Mouse (Mus musculus) limb, embryonic 14.5 days (tissue): ENCODE results near the gene Ccdc181. TPM values are rescaled to one million over a fixed set of nuclear protein-coding genes. Genes with fewer than 3 reads are reported as not detected.

ENCODE experiments used
- ATAC-seq: fragments of 200-750 bp; cut with Nextera tagmentation; 2 replicates; pipeline ENCODE4 v1.8.0; 2017; ENCODE audit warnings: low read depth, moderate number of reproducible peaks, moderate TSS enrichment; ENCODE audit not compliant: low FRiP score
- DNase-seq: peaks from one replicate; pipeline ENCODE4 v3.0.0-alpha.2; 2015; ENCODE audit warnings: low spot score
- H3K27ac ChIP-seq: fragments of 300-500 bp; sonication (generic); replicated peaks from 2 replicates; pipeline ENCODE4 v1.5.1; 2014; ENCODE audit warnings: low read depth, mild to moderate bottlenecking, low read length, moderate library complexity, mixed read lengths
- H3K27me3 ChIP-seq: fragments of 300-500 bp; sonication (generic); 2 replicates; pipeline ENCODE4 v1.6.1; 2014; ENCODE audit warnings: low read length, mixed read lengths; ENCODE audit not compliant: control insufficient read depth, insufficient read depth
- H3K36me3 ChIP-seq: fragments of 300-500 bp; sonication (generic); 2 replicates; pipeline ENCODE4 v1.6.1; 2014; ENCODE audit warnings: mild to moderate bottlenecking, low read length, moderate library complexity, mixed read lengths; ENCODE audit not compliant: control insufficient read depth, insufficient read depth
- H3K4me1 ChIP-seq: fragments of 300-500 bp; sonication (generic); 2 replicates; pipeline ENCODE4 v1.6.1; 2014; ENCODE audit warnings: antibody characterized with exemption, low read length, mixed read lengths; ENCODE audit not compliant: control insufficient read depth, insufficient read depth
- H3K4me2 ChIP-seq: fragments of 300-500 bp; sonication (generic); replicated peaks from 2 replicates; pipeline ENCODE4 v1.6.1; 2014; ENCODE audit warnings: low read depth, mild to moderate bottlenecking, low read length, moderate library complexity; ENCODE audit not compliant: severe bottlenecking
- H3K4me3 ChIP-seq: fragments of 300-500 bp; sonication (generic); replicated peaks from 2 replicates; pipeline ENCODE4 v1.5.1; 2014; ENCODE audit warnings: low read length
- H3K9ac ChIP-seq: fragments of 300-500 bp; sonication (generic); 2 replicates; pipeline ENCODE4 v1.6.1; 2014; ENCODE audit warnings: mild to moderate bottlenecking, low read depth, low read length, moderate library complexity; ENCODE audit not compliant: severe bottlenecking
- H3K9me3 ChIP-seq: fragments of 300-500 bp; sonication (generic); 2 replicates; pipeline ENCODE4 v1.6.1; 2016; ENCODE audit warnings: low read length; ENCODE audit not compliant: control insufficient read depth
- POLR2A ChIP-seq: fragments of 200-500 bp; IDR thresholded peaks from 2 replicates; pipeline ENCODE4 v1.8.0; 2012; ENCODE audit warnings: inconsistent platforms, mild to moderate bottlenecking, moderate library complexity, borderline replicate concordance; ENCODE audit not compliant: insufficient read depth, insufficient read length; ENCODE audit errors: extremely low read depth
- WGBS: fragments of 180-500 bp; shearing (Covaris S2); extraction: QIAGEN DNeasy Blood & Tissue Kit; methylation state at CpG from one replicate; pipeline ENCODE4 v1.1.7; 2014; 5-methylcytosine and 5-hydroxymethylcytosine counted together
- polyA plus RNA-seq, 2 experiments: library from polyadenylated mRNA; depleted of rRNA in 1 of 2; stranded (reverse) in 1 of 2; unstranded in 1 of 2; fragments of >200 nt; fragmentation: Nextera tagmentation in 1 of 2; extraction: Ambion mirVana in 1 of 2; gene quantifications; 2 replicates each; pipeline versions ENCODE4 v1.2.1 to v1.2.3; 2012 to 2014

The Ccdc181 gene
- polyA plus RNA-seq, 2 experiments, result 4.1 to 5.9 TPM

DNA sequence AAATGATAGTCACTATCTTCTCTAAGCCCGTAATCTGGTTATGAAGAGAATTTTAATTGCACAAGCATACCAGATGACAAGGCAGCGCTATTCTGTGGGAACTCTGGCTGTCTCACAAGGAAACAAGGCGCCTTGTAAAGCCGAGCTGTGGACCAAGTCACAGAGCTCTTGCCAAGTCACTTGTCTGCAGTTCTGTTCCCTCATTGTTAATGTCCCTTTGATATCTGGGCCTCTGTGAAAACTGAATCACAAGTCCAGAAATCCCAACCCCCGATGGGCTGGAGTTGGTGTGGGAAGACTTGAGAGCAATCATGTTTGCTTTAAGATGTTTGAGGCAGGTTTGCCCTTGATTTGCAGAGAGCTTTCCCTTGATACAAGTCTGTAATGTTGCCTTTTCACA, 45.3 kb downstream of the Ccdc181 start:
- ATAC-seq, result no peak
- Histone ChIP-seq H3K27ac (no peak overlapping the region), H3K36me3 (peaks cover 3% of the 10 kb centered on the region; the same call in 1 of the 2 replicates), H3K4me1 (0 out of 2 replicates have a peak, but pooled peaks cover 2% of the 10 kb centered on the region), H3K9ac (no peak overlapping the region), H3K4me2 (no peak overlapping the region), H3K27me3 (no peaks in the 10 kb centered on the region), H3K9me3 (no peaks in the 10 kb centered on the region), H3K4me3 (no peak overlapping the region)
- WGBS, result 74% methylated on average over 5 of the region's 5 CpGs
- DNase-seq, result no peak
- TF ChIP-seq POLR2A, result no peak

DNA sequence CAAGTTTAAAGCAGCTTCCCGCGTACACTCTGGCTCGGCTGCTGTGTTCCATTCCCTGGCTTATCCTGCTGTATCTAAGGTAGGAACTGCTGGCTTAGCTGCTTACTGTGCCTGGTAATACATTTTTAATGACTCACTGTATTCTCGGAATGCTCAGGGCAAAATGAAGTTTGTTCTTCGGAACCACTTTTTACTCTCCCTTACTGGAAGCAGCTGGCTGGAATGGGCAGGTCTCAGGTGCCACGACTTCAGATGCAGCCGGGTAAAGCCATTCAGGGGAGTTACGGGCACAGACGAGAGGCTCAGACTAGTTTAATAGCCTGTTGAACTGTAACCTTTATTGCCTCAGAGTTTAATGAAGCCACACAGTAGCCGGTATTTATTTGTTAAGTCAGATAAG, 46.0 kb downstream of the Ccdc181 start:
- no peak overlapping the region for H3K4me2 ChIP-seq
- H3K4me3 ChIP-seq, result no peak overlapping the region
- 0 out of 2 replicates have a peak, but pooled peaks cover 2% of the 10 kb centered on the region for H3K4me1 ChIP-seq
- H3K27me3 ChIP-seq, result no peaks in the 10 kb centered on the region
- H3K27ac ChIP-seq, result no peak overlapping the region
- no peak for ATAC-seq
- peaks cover 3% of the 10 kb centered on the region; the same call in 1 of the 2 replicates for H3K36me3 ChIP-seq
- DNase-seq, result no peak
- TF ChIP-seq POLR2A, result no peak
- H3K9ac ChIP-seq, result no peak overlapping the region
- 36% methylated on average over 10 of the region's 10 CpGs for WGBS
- no peaks in the 10 kb centered on the region for H3K9me3 ChIP-seq

DNA sequence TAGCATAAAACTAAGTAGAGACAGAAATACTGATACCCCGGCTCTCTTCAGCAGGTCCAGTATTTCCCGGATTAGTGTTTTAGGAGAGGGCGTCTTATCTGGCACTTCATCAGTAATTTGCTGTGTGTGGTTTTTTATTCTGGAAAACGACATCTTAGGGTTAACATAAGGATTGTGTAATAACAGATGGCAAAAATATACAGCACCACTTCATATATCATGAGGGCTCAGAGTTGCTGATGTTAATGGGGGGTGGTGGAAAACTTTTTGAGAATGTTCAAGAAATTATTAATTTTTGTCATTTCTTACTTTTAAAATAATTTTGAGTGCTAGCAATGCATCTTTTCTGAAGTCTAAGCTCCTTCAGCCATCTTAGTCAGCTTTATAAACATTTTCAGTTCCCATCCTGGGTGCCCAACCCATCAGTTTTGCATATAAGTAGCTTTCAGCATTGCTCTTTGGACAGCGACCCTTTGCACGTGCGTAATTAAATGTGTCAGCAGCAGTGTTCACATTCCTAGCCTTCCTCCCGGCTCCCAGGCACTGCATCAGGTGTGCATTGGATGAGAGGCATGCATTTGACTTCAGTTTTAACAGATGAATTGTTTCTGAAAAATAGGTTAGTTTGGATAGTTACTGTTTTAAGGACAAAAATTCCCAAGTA, 47.7 kb downstream of the Ccdc181 start:
- H3K27ac ChIP-seq, result no peak overlapping the region
- DNase-seq (no peak), ATAC-seq (no peak)
- H3K36me3 ChIP-seq, result no peaks in the 10 kb centered on the region
- H3K4me1 ChIP-seq, result 0 out of 2 replicates have a peak, but pooled peaks cover 2% of the 10 kb centered on the region
- no peak overlapping the region for H3K4me2 ChIP-seq
- H3K27me3 ChIP-seq, result no peaks in the 10 kb centered on the region
- WGBS, result 67% methylated on average over 8 of the region's 8 CpGs
- H3K4me3 ChIP-seq, result no peak overlapping the region
- no peaks in the 10 kb centered on the region for H3K9me3 ChIP-seq
- H3K9ac ChIP-seq, result no peak overlapping the region
- no peak for TF ChIP-seq POLR2A

DNA sequence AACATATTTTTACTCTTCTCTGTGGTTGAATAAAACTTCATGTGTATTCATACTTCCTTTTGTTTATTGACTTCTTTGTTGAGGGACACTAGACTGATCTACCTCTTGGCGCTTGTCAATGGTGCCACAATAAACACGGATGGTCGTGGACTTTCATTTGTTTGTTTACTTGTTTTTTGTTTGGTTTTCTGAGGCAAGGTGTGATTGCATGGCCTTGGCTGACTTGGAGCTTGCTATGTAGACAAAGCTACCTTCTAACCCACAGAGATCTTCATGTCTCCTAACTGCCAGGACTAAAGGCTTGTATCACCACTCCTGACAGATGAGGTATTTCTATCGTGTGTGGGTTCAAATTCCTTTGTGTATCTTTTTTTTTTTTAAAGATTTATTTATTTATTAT, 48.8 kb downstream of the Ccdc181 start:
- Histone ChIP-seq H3K9ac (no peak overlapping the region), H3K4me1 (0 out of 2 replicates have a peak, but pooled peaks cover 2% of the 10 kb centered on the region), H3K27ac (no peak overlapping the region), H3K4me3 (no peak overlapping the region), H3K27me3 (no peaks in the 10 kb centered on the region), H3K4me2 (no peak overlapping the region), H3K9me3 (no peaks in the 10 kb centered on the region), H3K36me3 (no peaks in the 10 kb centered on the region)
- WGBS, result 92% methylated on average over 4 of the region's 4 CpGs
- no peak for ATAC-seq
- no peak for DNase-seq
- TF ChIP-seq POLR2A, result no peak

DNA sequence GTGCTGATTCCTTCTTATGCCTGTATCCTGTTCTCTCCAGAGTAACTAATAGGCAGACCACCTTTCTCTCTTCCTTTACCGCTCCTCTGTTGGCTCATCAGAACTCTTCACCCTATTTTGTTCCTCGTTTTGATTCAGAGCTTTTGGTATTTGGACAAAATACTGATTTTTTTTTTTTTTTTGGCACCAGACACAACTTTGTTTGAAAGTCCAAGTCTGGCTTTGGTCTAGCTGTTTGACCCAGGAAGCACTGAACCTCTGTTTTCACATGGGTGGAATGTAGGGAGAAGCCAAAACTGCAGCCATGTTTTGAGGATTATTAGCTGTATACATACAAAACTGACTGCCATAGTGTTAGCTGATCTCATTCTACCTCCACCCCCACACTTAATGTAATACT, 49.5 kb downstream of the Ccdc181 start:
- Histone ChIP-seq H3K36me3 (no peaks in the 10 kb centered on the region), H3K4me3 (no peak overlapping the region), H3K9ac (no peak overlapping the region), H3K4me1 (0 out of 2 replicates have a peak, but pooled peaks cover 2% of the 10 kb centered on the region), H3K4me2 (no peak overlapping the region), H3K27ac (no peak overlapping the region), H3K9me3 (no peaks in the 10 kb centered on the region), H3K27me3 (no peaks in the 10 kb centered on the region)
- no peak for TF ChIP-seq POLR2A
- DNase-seq, result no peak
- WGBS, result 93% methylated on average over 2 of the region's 2 CpGs
- ATAC-seq, result no peak
